8 mouse cellular contexts compared by ENCODE assay signal in genomic region chr3:96579885-96580454, GRCm38 (mm10). TPM values are rescaled to one million over a fixed set of nuclear protein-coding genes. Genes with fewer than 3 reads are reported as not detected.
DNase-seq lines count a peak whose midpoint lies in the region; ATAC-seq and TF ChIP-seq lines count a peak whose summit lies in the region.

No protein-coding gene starts in this region.

- peak overlapping the region; percentile 72 for H3K9ac ChIP-seq in hindbrain, embryonic 13.5 days

- 15% methylated on average over 16 of the region's 16 CpGs for WGBS in hindbrain, embryonic 13.5 days

- no peak for DNase-seq in Patski (ENCODE audit: low read depth, low spot score)
- DNase-seq in cerebellum, postnatal 14 days: peak; percentile 96
- peak; percentile 87 to 89 for DNase-seq in frontal cortex, postnatal 14 days (ENCODE audit: low spot score in 2 of 2)
- peak; percentile 91 for DNase-seq in layer of hippocampus, postnatal 36 days
- DNase-seq in lung, postnatal 25 days (ENCODE audit: low spot score): peak; percentile 93
- peak; percentile 86 for DNase-seq in retina, adult 2 months (ENCODE audit: low read depth, low spot score)
- peak; percentile 92 for DNase-seq in thymus, postnatal 25 days

- CTCF ChIA-PET in Patski (lab: Charles Lee): interaction anchor here (0.6 to 11.5 kb wide), 29 partner anchors 9 to 302 kb away, joined by 3 to 312 read pairs (median 6); partner anchors contain the start of genes Itga10, Lix1l, Pias3 and Polr3gl

- H3K27me3 ChIP-seq in Patski: no peaks in the 10 kb centered on the region
- H3K27me3 ChIP-seq in hindbrain, embryonic 13.5 days: peaks cover 11% of the 10 kb centered on the region

- H3K9me3 ChIP-seq in hindbrain, embryonic 13.5 days: no peaks in the 10 kb centered on the region

- H3K4me2 ChIP-seq in hindbrain, embryonic 13.5 days: peak overlapping the region; percentile 58

- peak overlapping the region; percentile 30 for H3K4me3 ChIP-seq in hindbrain, embryonic 13.5 days

- H3K4me1 ChIP-seq in hindbrain, embryonic 13.5 days (replicated peaks): peaks cover 31% of the 10 kb centered on the region

- POLR2A ChIA-PET in Patski (lab: Charles Lee): interaction anchor here (0.7 to 1.6 kb wide), 6 partner anchors 14 to 122 kb away, joined by 3 to 15 read pairs (median 4); partner anchors contain the start of genes Polr3gl and Txnip

- in situ Hi-C loops in Patski (cut with MboI; ENCODE audit: low pct_unique_long_range_greater_than_20kb): loop anchor here (5.0 kb wide), 1 partner anchor 38 kb away; no protein-coding TSS in a partner anchor

- ATAC-seq in Patski: peak; percentile 46
- ATAC-seq in hindbrain, embryonic 13.5 days (ENCODE audit: low FRiP score): peak; percentile 83

- no peak for TF ChIP-seq CTCF in Patski (IDR thresholded peaks at IDR 0.05)

- H3K36me3 ChIP-seq in hindbrain, embryonic 13.5 days: no peaks in the 10 kb centered on the region

- no peak overlapping the region for H3K27ac ChIP-seq in hindbrain, embryonic 13.5 days

RNA-seq across cellular contexts. Expression of gene Gm16253, which starts 3.2 kb away (rescaled TPM):
- polyA plus RNA-seq in Patski (2021): 1.9 TPM
- polyA plus RNA-seq in hindbrain, embryonic 13.5 days (2015; fragmentation: Nextera tagmentation; extraction: Ambion mirVana): 1.2 and 1.6 TPM in 2 replicates
- total RNA-seq in layer of hippocampus, postnatal 36 days (2021): not detected

RNA-seq across cellular contexts. Expression of gene Polr3gl, which starts 14.0 kb away (rescaled TPM):
- 33.6 TPM for polyA plus RNA-seq in Patski (2021)
- 38.3 and 39.3 TPM in 2 replicates for polyA plus RNA-seq in hindbrain, embryonic 13.5 days (2015; fragmentation: Nextera tagmentation; extraction: Ambion mirVana)
- total RNA-seq in layer of hippocampus, postnatal 36 days (2021): 10 to 100 TPM; 32.4 to 34.2 TPM

RNA-seq across cellular contexts. Expression of gene Ankrd34a, which starts 16.5 kb away (rescaled TPM):
- 0.62 TPM for polyA plus RNA-seq in Patski (2021)
- 9.7 and 10.5 TPM in 2 replicates for polyA plus RNA-seq in hindbrain, embryonic 13.5 days (2015; fragmentation: Nextera tagmentation; extraction: Ambion mirVana)
- 10 to 100 TPM; 49.9 to 51.5 TPM for total RNA-seq in layer of hippocampus, postnatal 36 days (2021)

RNA-seq across cellular contexts. Expression of gene Lix1l, which starts 21.0 kb away (rescaled TPM):
- 116 TPM for polyA plus RNA-seq in Patski (2021)
- 6.8 and 7.3 TPM in 2 replicates for polyA plus RNA-seq in hindbrain, embryonic 13.5 days (2015; fragmentation: Nextera tagmentation; extraction: Ambion mirVana)
- total RNA-seq in layer of hippocampus, postnatal 36 days (2021): 10 to 100 TPM; 29.9 to 30.5 TPM

RNA-seq across cellular contexts. Expression of gene Txnip, which starts 22.2 kb away (rescaled TPM):
- 338 TPM for polyA plus RNA-seq in Patski (2021)
- 60.5 and 67.6 TPM in 2 replicates for polyA plus RNA-seq in hindbrain, embryonic 13.5 days (2015; fragmentation: Nextera tagmentation; extraction: Ambion mirVana)
- total RNA-seq in layer of hippocampus, postnatal 36 days (2021): 10 to 100 TPM; 20.7 to 32.2 TPM
